Mouse (Mus musculus) liver, embryonic 13.5 days (tissue): ENCODE data around the gene Wdr26. TPM values are rescaled to one million over a fixed set of nuclear protein-coding genes. Genes with fewer than 3 reads are reported as not detected.

Experiments used
- ATAC-seq: fragments of 200-750 bp; cut with Nextera tagmentation; 2 replicates; pipeline ENCODE4 v1.8.0; 2017; ENCODE audit warnings: low read depth, mild to moderate bottlenecking, moderate number of reproducible peaks, moderate library complexity
- DNase-seq: peaks from one replicate; pipeline ENCODE4 v3.0.0; 2022
- H3K27ac ChIP-seq: fragments of 300-500 bp; sonication (generic); 2 replicates; pipeline ENCODE4 v1.5.1; 2015; ENCODE audit warnings: moderate library complexity, mild to moderate bottlenecking, inconsistent platforms
- H3K27me3 ChIP-seq: fragments of 300-500 bp; sonication (generic); 2 replicates; pipeline ENCODE4 v1.6.1; 2015; ENCODE audit warnings: mild to moderate bottlenecking, inconsistent platforms
- H3K36me3 ChIP-seq: fragments of 300-500 bp; sonication (generic); 2 replicates; pipeline ENCODE4 v1.6.1; 2015; ENCODE audit warnings: mild to moderate bottlenecking, inconsistent platforms
- H3K4me1 ChIP-seq: fragments of 300-500 bp; sonication (generic); replicated peaks from 2 replicates; pipeline ENCODE4 v1.6.1; 2015; ENCODE audit warnings: inconsistent platforms
- H3K4me2 ChIP-seq: fragments of 300-500 bp; sonication (generic); 2 replicates; pipeline ENCODE4 v1.6.1; 2015; ENCODE audit warnings: inconsistent platforms, mild to moderate bottlenecking, moderate library complexity
- H3K4me3 ChIP-seq: fragments of 300-500 bp; sonication (generic); replicated peaks from 2 replicates; pipeline ENCODE4 v1.5.1; 2015; ENCODE audit warnings: mild to moderate bottlenecking, inconsistent platforms
- H3K9ac ChIP-seq: fragments of 300-500 bp; sonication (generic); 2 replicates; pipeline ENCODE4 v1.6.1; 2015; ENCODE audit warnings: mild to moderate bottlenecking, inconsistent platforms
- H3K9me3 ChIP-seq: fragments of 300-500 bp; sonication (generic); replicated peaks from 2 replicates; pipeline ENCODE4 v1.6.1; 2016; ENCODE audit warnings: inconsistent platforms
- WGBS: fragments of 180-500 bp; shearing (Covaris S2); methylation state at CpG from one replicate; pipeline ENCODE4 v1.1.7; 2015; ENCODE audit not compliant: insufficient replicate concordance; 5-methylcytosine and 5-hydroxymethylcytosine counted together
- polyA plus RNA-seq: library from polyadenylated mRNA; unstranded; fragments of >200 nt; fragmentation: Nextera tagmentation; extraction: Ambion mirVana; gene quantifications from 2 replicates; pipeline ENCODE4 v1.2.1, GENCODE M21; 2015

Wdr26 gene
- 55.6 and 62.5 TPM in 2 replicates for polyA plus RNA-seq

- Histone ChIP-seq H3K4me3 (peak within 1 kb of the TSS; percentile 100), H3K9ac (peak within 1 kb of the TSS; percentile 100), H3K4me1 (peaks cover 63% of the 10 kb centered on the region), H3K4me2 (peak within 1 kb of the TSS; percentile 93), H3K27me3 (no peaks in the 10 kb centered on the region), H3K9me3 (no peaks in the 10 kb centered on the region), H3K36me3 (peaks cover 25% of the 10 kb centered on the region), H3K27ac (peak within 1 kb of the TSS; percentile 99)
- under 1% methylated on average over 53 of the region's 54 CpGs for WGBS
- DNase-seq (peak; percentile 81), ATAC-seq (peak; percentile 77)
Measured at GRCm38 (mm10) chr1:181211920-181212633, at the start of gene Wdr26. Gene Wdr26, minus strand, starts transcription at chr1:181212001.

DNA sequence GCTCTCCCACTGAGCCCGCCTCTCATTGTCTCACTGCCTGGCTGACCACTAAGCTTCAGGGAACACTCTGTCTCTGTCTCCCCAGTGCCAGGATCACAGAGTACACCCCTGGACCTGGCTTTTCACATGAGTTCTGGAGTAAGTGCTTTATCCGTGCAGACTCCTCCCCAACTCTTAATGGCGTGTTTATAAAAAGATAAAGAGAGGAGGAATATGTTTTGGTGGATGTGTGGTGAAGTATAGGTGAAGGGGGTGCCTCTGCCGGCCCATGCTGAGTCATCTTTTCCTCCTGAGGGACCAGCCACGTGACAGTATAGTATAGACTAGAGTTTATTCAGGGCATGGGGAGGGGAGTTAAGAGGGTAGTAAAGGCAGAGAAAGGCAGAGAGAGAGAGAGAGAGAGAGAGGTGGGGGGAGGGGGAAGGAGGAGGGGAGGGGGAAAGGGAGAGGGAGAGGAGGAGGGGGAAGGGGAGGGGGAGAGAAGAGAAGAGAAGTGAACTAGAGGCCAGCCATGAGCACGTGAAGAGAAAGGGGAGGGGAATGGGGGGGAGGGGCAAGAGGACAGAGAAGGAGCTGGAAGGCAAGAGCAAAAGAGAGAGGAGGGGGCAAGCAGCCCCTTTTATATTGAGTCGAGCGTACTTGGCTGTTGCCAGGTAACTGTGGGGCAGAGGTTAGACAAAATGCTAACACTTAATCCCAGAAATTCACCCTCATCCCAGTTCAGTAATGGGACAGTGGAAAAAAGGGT is 49.3 kb upstream of the Wdr26 start:
- Histone ChIP-seq H3K4me1 (peaks cover 70% of the 10 kb centered on the region), H3K4me2 (peak overlapping the region; percentile 56), H3K27me3 (no peaks in the 10 kb centered on the region), H3K27ac (peak overlapping the region; percentile 100), H3K36me3 (no peaks in the 10 kb centered on the region), H3K9ac (peak overlapping the region; percentile 84), H3K4me3 (no peak overlapping the region), H3K9me3 (no peaks in the 10 kb centered on the region)
- WGBS: 21% methylated on average over 8 of the region's 8 CpGs
- DNase-seq (peak; percentile 73), ATAC-seq (peak; percentile 28)

DNA sequence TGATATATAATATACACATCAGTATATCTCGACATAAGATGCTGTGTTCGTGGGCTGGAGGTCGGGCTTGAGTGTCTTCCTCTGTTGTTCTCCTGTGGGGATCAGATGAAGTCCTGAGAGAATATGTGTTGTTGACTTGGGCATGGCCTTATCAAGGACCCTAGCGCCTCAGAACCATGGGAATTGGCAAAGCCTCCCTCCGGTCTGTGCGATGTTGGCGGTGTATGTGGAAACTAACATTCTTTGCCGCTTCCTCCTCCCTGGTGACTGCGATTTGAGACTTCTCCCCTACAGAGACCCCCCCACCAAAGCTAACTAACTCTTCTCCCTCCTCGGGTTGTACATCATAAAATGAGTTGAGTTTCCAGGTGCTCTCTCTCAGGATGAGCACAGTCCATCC is 48.6 kb upstream of the Wdr26 start:
- H3K4me2 ChIP-seq: peak overlapping the region; percentile 56

GRCm38 (mm10) chr1:181259626-181260410 is 48.0 kb upstream of the Wdr26 start:
- Histone ChIP-seq H3K36me3 (no peaks in the 10 kb centered on the region), H3K27me3 (no peaks in the 10 kb centered on the region), H3K4me3 (no peak overlapping the region), H3K9ac (peak overlapping the region; percentile 84), H3K4me1 (peaks cover 83% of the 10 kb centered on the region), H3K27ac (peak overlapping the region; percentile 100), H3K9me3 (no peaks in the 10 kb centered on the region), H3K4me2 (peak overlapping the region; percentile 56; the same call in 1 of the 2 replicates)
- ATAC-seq: no peak
- WGBS: 59% methylated on average over 11 of the region's 11 CpGs
- DNase-seq: no peak

More for the DNA sequence above, 48.6 kb upstream of the Wdr26 start:
- ATAC-seq (no peak), DNase-seq (no peak)
- no peak overlapping the region for H3K4me3 ChIP-seq
- peak overlapping the region; percentile 100 for H3K27ac ChIP-seq
- H3K4me1 ChIP-seq: peaks cover 77% of the 10 kb centered on the region
- H3K9me3 ChIP-seq: no peaks in the 10 kb centered on the region
- 81% methylated on average over 10 of the region's 10 CpGs for WGBS
- H3K9ac ChIP-seq: peak overlapping the region; percentile 84
- no peaks in the 10 kb centered on the region for H3K27me3 ChIP-seq
- H3K36me3 ChIP-seq: no peaks in the 10 kb centered on the region

DNA sequence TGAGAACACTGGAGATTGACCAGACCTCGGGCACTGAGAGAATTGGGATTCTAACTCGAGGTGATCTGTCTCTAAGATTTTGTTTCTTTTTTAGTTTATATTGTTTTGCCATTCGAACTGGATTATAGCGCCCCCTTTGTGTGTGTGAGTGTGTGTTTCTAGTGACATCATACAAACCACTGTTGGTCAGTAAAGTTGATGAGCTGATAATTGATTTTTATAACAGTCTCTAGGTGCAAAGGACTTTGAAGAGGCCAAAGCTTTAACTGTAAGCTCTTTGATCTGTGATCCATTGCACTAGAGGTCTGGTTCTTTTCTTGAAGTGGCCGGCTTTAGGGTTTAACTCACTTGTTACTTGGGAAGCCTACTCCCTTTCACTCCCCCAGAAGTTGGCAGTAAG is 47.3 kb upstream of the Wdr26 start:
- Histone ChIP-seq H3K9ac (peak overlapping the region; percentile 84), H3K4me3 (no peak overlapping the region), H3K4me1 (peaks cover 91% of the 10 kb centered on the region), H3K36me3 (no peaks in the 10 kb centered on the region), H3K9me3 (no peaks in the 10 kb centered on the region), H3K27me3 (no peaks in the 10 kb centered on the region), H3K27ac (peak overlapping the region; percentile 100), H3K4me2 (no peak overlapping the region)
- no peak for ATAC-seq
- no peak for DNase-seq
- 71% methylated on average over 5 of the region's 5 CpGs for WGBS

DNA sequence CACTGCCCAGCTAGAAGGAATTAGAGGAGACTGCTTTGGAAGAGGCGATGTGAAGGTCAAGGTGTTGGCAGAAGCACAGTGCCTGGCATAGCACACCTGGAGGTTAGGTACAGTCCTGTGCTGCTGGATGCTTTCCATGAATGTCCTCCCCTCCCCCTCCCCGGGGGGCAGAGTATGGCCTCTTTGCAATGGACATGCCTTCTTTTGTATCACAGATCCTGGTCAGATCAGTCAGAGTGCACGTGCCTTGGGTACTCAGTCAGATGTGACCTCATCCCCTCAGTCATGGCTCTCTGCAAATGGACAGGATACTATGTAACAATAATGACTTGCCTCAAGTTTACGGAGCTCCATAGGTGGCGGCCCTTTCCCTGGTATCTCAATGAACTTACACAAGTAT is 46.8 kb upstream of the Wdr26 start:
- ATAC-seq (no peak), DNase-seq (no peak)
- peaks cover 95% of the 10 kb centered on the region for H3K4me1 ChIP-seq
- peak overlapping the region; percentile 84 for H3K9ac ChIP-seq
- 82% methylated on average over 5 of the region's 5 CpGs for WGBS
- no peaks in the 10 kb centered on the region for H3K36me3 ChIP-seq
- H3K27me3 ChIP-seq: no peaks in the 10 kb centered on the region
- H3K4me3 ChIP-seq: no peak overlapping the region
- H3K9me3 ChIP-seq: no peaks in the 10 kb centered on the region
- peak overlapping the region; percentile 100 for H3K27ac ChIP-seq
- H3K4me2 ChIP-seq: peak overlapping the region; percentile 87

DNA sequence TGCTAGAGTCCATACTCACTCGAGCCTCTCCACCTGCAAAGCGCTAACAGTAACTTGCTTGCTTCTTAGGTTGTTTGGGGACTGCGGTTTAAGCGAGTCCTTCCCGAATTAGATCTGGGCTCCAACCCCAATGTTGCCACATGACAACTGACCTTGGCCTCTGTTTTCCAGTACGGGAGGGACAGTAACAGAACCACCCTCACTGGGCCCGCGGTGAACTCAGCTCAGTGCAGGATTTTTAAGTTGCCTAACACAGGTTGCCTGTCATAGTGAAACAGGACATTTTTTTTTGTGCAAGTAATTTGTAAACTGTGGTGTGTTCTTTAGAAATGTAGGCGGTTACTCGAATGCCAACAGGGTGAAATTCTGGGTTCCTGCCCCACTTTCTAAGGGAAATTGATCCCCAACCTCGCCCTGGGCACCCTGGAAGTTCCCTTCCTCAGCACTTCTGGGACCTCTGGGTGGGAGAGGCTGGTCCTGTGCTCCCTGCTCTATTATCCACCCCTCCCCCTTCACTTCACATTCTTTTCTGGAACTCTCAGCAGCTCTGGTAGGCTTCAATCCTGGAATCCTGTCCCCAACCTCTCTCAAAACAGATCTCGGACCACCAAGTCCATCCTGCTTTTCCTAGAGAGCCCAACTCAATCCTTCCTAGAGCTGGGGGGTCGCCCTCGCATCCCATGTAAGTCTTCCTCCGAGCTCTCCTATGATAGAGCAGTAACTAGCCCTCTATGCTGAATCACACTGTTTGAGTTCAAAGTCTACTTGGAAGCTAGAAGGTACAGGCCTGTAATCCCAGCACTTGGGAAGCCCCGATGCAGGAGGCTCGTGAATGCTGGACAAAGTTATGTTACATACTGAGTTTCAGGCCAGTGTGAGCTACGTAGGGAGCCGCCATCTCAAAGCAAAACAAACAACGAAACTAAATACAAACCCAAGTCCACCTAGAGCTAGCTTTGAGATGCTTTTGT is 46.1 kb upstream of the Wdr26 start:
- H3K9me3 ChIP-seq: no peaks in the 10 kb centered on the region
- no peaks in the 10 kb centered on the region for H3K27me3 ChIP-seq
- H3K4me2 ChIP-seq: peak overlapping the region; percentile 87
- H3K36me3 ChIP-seq: no peaks in the 10 kb centered on the region
- ATAC-seq: peak; percentile 3
- DNase-seq: no peak
- WGBS: 48% methylated on average over 20 of the region's 20 CpGs
- H3K4me3 ChIP-seq: peak overlapping the region; percentile 60
- peak overlapping the region; percentile 100 for H3K27ac ChIP-seq
- peaks cover 94% of the 10 kb centered on the region for H3K4me1 ChIP-seq
- peak overlapping the region; percentile 84 for H3K9ac ChIP-seq

GRCm38 (mm10) chr1:181256689-181257584 is 45.1 kb upstream of the Wdr26 start:
- Histone ChIP-seq H3K4me3 (peak overlapping the region; percentile 60), H3K4me1 (peaks cover 93% of the 10 kb centered on the region), H3K4me2 (peak overlapping the region; percentile 87), H3K9me3 (no peaks in the 10 kb centered on the region), H3K27me3 (no peaks in the 10 kb centered on the region), H3K9ac (peak overlapping the region; percentile 84), H3K27ac (peak overlapping the region; percentile 100), H3K36me3 (no peaks in the 10 kb centered on the region)
- DNase-seq (peak; percentile 89), ATAC-seq (peak; percentile 90)
- 1% methylated on average over 34 of the region's 36 CpGs for WGBS

GRCm38 (mm10) chr1:181255891-181256688 is 44.3 kb upstream of the Wdr26 start:
- Histone ChIP-seq H3K4me2 (peak overlapping the region; percentile 87), H3K27ac (peak overlapping the region; percentile 100), H3K36me3 (no peaks in the 10 kb centered on the region), H3K4me3 (peak overlapping the region; percentile 60), H3K9ac (peak overlapping the region; percentile 84), H3K9me3 (no peaks in the 10 kb centered on the region), H3K4me1 (peaks cover 92% of the 10 kb centered on the region), H3K27me3 (no peaks in the 10 kb centered on the region)
- 2% methylated on average over 20 of the region's 20 CpGs for WGBS
- DNase-seq (peak; percentile 66), ATAC-seq (peak; percentile 4)
